Mouse (Mus musculus): ENCODE data around the gene Efna5. TPM values are rescaled to one million over a fixed set of nuclear protein-coding genes. Genes with fewer than 3 reads are reported as not detected.

Gene Efna5
- polyA plus RNA-seq, 1 experiment from 2014 or later: 32.9 TPM

DNA sequence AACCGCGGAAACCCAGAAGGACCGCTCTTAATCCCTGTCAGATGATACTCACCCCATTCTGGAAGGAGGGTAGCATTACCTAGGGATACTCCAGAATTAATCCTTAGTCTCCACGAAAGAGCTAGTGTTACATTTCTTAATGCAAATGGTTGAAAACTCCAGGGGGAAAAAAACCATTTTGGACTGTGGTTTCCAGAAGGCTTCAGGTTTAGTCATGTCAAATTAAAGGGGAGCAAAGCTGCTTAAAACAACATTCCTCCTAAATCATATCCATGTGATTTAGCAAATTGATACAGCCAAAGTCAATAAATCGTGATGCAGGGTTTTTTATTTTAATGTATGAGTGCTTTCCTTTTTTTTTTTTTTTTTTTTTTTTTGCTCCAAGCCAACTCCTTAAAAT, 35.5 kb downstream of the Efna5 start:
- DNase-seq (ENCODE audit: low spot score) (no peak), ATAC-seq (ENCODE audit: insufficient number of reproducible peaks, low FRiP score, low TSS enrichment, low read depth) (no peak)
- no peaks in the 10 kb centered on the region for H3K36me3 ChIP-seq (ENCODE audit: control insufficient read depth, insufficient read depth, low read length)
- H3K4me1 ChIP-seq (ENCODE audit: control insufficient read depth, insufficient read depth, low read length): peaks cover 9% of the 10 kb centered on the region; the same call in 1 of the 2 replicates
- no peaks in the 10 kb centered on the region for H3K9me3 ChIP-seq (ENCODE audit: control insufficient read depth, low read length)
- no peaks in the 10 kb centered on the region for H3K27me3 ChIP-seq (ENCODE audit: control insufficient read depth, insufficient read depth, low read length)
- no peak overlapping the region for H3K4me2 ChIP-seq (ENCODE audit: low read depth, severe bottlenecking)
- no peak overlapping the region for H3K27ac ChIP-seq (replicated peaks; ENCODE audit: low read depth, low read length)
- no peak overlapping the region for H3K9ac ChIP-seq (ENCODE audit: low read length)
- H3K4me3 ChIP-seq (ENCODE audit: low read depth, low read length): no peak overlapping the region
- WGBS: 49% methylated on average over 5 of the region's 5 CpGs

DNA sequence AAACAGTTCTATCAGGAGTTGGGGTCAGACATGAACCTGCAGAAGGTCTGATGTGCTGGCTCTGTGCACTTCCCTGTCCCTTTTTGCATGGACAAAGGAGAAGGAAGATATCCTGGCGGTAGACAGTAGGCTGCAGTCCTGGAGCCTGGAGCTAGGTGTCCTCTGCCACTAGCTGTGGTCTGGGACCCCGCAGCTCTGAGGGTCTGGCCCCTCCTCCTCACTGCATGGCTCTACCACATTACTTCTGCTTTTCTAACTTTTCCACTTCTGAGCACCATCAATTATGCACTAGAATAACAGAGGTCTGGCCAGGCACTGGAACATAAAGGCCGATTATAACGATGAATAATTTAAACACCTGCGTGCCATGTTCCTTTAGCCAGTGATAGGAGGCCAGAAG, 36.8 kb downstream of the Efna5 start:
- 71% methylated on average over 5 of the region's 5 CpGs for WGBS
- Histone ChIP-seq H3K4me3 (ENCODE audit: low read depth, low read length) (no peak overlapping the region), H3K27me3 (ENCODE audit: control insufficient read depth, insufficient read depth, low read length) (no peaks in the 10 kb centered on the region), H3K36me3 (ENCODE audit: control insufficient read depth, insufficient read depth, low read length) (no peaks in the 10 kb centered on the region), H3K4me1 (ENCODE audit: control insufficient read depth, insufficient read depth, low read length) (peaks cover 9% of the 10 kb centered on the region; the same call in 1 of the 2 replicates), H3K9me3 (ENCODE audit: control insufficient read depth, low read length) (no peaks in the 10 kb centered on the region), H3K4me2 (ENCODE audit: low read depth, severe bottlenecking) (no peak overlapping the region), H3K9ac (ENCODE audit: low read length) (no peak overlapping the region), H3K27ac (replicated peaks; ENCODE audit: low read depth, low read length) (no peak overlapping the region)
- DNase-seq (ENCODE audit: low spot score) (no peak), ATAC-seq (ENCODE audit: insufficient number of reproducible peaks, low FRiP score, low TSS enrichment, low read depth) (0 out of 2 replicates have a peak, but pooled peaks have one; percentile 57)

DNA sequence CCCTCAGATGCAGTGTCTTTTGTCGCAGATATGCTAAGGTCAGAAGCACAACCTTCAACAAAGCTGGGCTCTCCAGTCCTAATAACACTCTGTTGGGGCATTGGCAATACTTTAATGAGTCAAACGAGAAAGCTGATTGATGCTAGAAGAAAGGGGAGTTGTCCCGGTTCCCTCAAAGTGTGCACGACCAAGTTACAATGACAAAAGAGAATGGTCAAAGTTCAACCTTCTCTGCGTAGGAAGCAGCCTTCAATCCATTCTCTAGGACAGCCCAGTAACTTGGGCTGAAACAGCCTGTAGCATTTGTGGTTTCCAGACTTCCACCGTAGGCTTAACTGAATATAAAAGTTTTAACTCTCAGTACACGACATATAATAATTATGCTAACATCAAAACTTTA, 43.8 kb downstream of the Efna5 start:
- H3K27me3 ChIP-seq (ENCODE audit: control insufficient read depth, insufficient read depth, low read length): no peaks in the 10 kb centered on the region
- no peak overlapping the region for H3K27ac ChIP-seq (replicated peaks; ENCODE audit: low read depth, low read length)
- no peak overlapping the region for H3K4me2 ChIP-seq (ENCODE audit: low read depth, severe bottlenecking)
- WGBS: 27% methylated on average over 7 of the region's 7 CpGs
- H3K4me1 ChIP-seq (ENCODE audit: control insufficient read depth, insufficient read depth, low read length): peaks cover 13% of the 10 kb centered on the region
- H3K4me3 ChIP-seq (ENCODE audit: low read depth, low read length): no peak overlapping the region
- ATAC-seq (ENCODE audit: insufficient number of reproducible peaks, low FRiP score, low TSS enrichment, low read depth) (no peak), DNase-seq (ENCODE audit: low spot score) (no peak)
- H3K9ac ChIP-seq (ENCODE audit: low read length): no peak overlapping the region
- H3K9me3 ChIP-seq (ENCODE audit: control insufficient read depth, low read length): no peaks in the 10 kb centered on the region
- no peaks in the 10 kb centered on the region for H3K36me3 ChIP-seq (ENCODE audit: control insufficient read depth, insufficient read depth, low read length)

DNA sequence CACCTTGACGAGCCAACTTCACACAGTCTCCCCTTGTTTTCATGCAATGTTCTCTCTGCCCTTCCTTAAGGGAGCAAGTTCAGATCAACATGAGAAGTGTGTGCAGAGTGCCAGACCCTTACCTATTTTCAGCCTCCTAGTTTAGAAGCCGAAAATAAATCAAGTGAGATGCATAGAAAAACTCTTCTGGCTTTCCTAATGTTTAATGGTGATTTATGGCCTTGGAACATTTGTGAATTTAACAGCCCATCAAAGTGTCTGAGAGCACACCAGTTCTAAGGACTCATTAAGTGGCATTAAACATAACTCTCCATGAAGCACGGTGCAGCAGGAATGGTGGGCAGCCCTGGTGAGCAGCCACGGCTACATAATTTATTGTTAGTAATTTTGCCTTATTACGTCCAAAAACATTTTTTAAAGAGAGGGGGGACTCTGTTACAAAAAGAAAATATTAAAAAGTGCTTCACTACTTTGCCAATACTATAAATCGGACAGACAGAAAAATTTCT, 44.5 kb downstream of the Efna5 start:
- Histone ChIP-seq H3K27me3 (ENCODE audit: control insufficient read depth, insufficient read depth, low read length) (no peaks in the 10 kb centered on the region), H3K9me3 (ENCODE audit: control insufficient read depth, low read length) (no peaks in the 10 kb centered on the region), H3K4me3 (ENCODE audit: low read depth, low read length) (no peak overlapping the region), H3K9ac (ENCODE audit: low read length) (no peak overlapping the region), H3K27ac (replicated peaks; ENCODE audit: low read depth, low read length) (no peak overlapping the region), H3K4me2 (ENCODE audit: low read depth, severe bottlenecking) (no peak overlapping the region), H3K36me3 (ENCODE audit: control insufficient read depth, insufficient read depth, low read length) (no peaks in the 10 kb centered on the region), H3K4me1 (ENCODE audit: control insufficient read depth, insufficient read depth, low read length) (peaks cover 13% of the 10 kb centered on the region)
- WGBS: 16% methylated on average over 6 of the region's 6 CpGs
- no peak for DNase-seq (ENCODE audit: low spot score)
- peak; percentile 65; the same call in 1 of the 2 replicates for ATAC-seq (ENCODE audit: insufficient number of reproducible peaks, low FRiP score, low TSS enrichment, low read depth)

DNA sequence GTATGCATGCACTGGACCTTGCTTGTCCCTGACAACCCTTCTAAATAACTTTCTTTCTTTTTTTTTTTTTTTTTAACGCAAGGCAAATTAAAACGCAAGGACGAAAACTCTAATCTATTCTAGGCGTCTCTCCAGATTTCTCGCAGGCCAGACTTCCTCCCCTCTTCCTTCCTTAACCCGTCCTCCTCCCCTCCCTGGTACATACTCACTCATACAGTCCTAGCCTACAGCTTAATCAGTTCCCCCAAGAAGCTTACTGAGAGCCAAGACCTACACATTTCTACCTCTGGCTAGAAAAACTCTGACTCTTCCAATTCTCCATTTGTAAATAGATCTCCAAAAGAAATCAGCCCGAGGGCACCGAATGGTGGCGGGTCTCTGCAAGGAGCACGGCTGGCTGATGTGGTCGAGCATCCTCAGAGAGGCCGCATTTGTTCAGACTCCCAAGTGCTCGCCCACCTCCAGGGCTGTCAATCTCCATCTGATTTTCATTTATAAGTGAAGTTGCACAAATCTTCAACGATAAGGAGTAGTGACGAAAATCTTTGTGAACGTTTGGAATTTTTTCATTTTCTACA, 48.5 kb downstream of the Efna5 start:
- no peak overlapping the region for H3K4me3 ChIP-seq (ENCODE audit: low read depth, low read length)
- no peaks in the 10 kb centered on the region for H3K9me3 ChIP-seq (ENCODE audit: control insufficient read depth, low read length)
- H3K36me3 ChIP-seq (ENCODE audit: control insufficient read depth, insufficient read depth, low read length): no peaks in the 10 kb centered on the region
- no peak overlapping the region for H3K9ac ChIP-seq (ENCODE audit: low read length)
- H3K27me3 ChIP-seq (ENCODE audit: control insufficient read depth, insufficient read depth, low read length): no peaks in the 10 kb centered on the region
- no peak overlapping the region for H3K27ac ChIP-seq (replicated peaks; ENCODE audit: low read depth, low read length)
- ATAC-seq (ENCODE audit: insufficient number of reproducible peaks, low FRiP score, low TSS enrichment, low read depth) (no peak), DNase-seq (ENCODE audit: low spot score) (no peak)
- H3K4me2 ChIP-seq (ENCODE audit: low read depth, severe bottlenecking): no peak overlapping the region
- peaks cover 13% of the 10 kb centered on the region for H3K4me1 ChIP-seq (ENCODE audit: control insufficient read depth, insufficient read depth, low read length)
- 84% methylated on average over 16 of the region's 16 CpGs for WGBS

DNA sequence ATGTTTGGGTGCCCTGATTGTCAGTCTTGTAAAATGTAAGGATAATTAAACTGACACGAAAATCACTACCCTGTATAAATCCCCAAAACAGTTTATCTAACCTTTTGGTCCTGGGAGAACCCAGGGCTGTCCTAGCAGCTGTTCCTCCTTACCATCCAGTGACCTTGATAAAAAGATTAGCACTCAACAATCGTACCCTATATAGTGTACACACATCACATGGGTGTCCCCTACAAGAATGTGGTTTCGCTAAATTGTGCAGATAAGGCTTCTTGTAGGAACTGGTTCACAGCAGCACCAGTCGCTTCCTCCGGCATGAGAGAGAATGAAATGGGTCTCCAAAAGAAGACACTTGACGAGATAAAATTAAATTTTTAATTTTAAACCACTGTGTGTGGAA, 53.6 kb downstream of the Efna5 start:
- ATAC-seq (ENCODE audit: insufficient number of reproducible peaks, low FRiP score, low TSS enrichment, low read depth) (no peak), DNase-seq (ENCODE audit: low spot score) (no peak)
- H3K9me3 ChIP-seq (ENCODE audit: control insufficient read depth, low read length): no peaks in the 10 kb centered on the region
- no peak overlapping the region for H3K27ac ChIP-seq (replicated peaks; ENCODE audit: low read depth, low read length)
- no peaks in the 10 kb centered on the region for H3K36me3 ChIP-seq (ENCODE audit: control insufficient read depth, insufficient read depth, low read length)
- H3K4me3 ChIP-seq (ENCODE audit: low read depth, low read length): no peak overlapping the region
- H3K4me2 ChIP-seq (ENCODE audit: low read depth, severe bottlenecking): no peak overlapping the region
- H3K27me3 ChIP-seq (ENCODE audit: control insufficient read depth, insufficient read depth, low read length): no peaks in the 10 kb centered on the region
- WGBS: 81% methylated on average over 6 of the region's 6 CpGs
- H3K4me1 ChIP-seq (ENCODE audit: control insufficient read depth, insufficient read depth, low read length): no peaks in the 10 kb centered on the region
- H3K9ac ChIP-seq (ENCODE audit: low read length): no peak overlapping the region

DNA sequence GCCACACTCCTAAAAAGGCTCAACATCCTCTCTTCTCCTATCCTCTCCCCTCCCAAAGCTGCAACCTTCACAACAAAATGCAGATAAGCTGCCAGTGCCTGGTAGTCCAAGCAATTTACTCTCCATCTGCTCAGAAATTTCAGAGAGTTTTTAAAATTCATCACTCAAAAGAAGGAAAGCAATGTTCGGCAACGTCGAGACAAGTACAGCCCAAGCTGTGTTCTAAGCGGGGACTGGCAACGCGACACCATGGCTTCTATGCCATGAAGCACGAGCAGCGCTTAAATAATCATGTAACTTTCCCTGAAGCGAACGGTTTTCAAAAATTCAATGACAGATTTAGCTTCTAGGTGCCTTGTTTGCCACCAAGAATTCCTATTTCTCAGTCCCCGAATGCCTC, 59.9 kb downstream of the Efna5 start:
- ATAC-seq (ENCODE audit: insufficient number of reproducible peaks, low FRiP score, low TSS enrichment, low read depth): no peak
- H3K36me3 ChIP-seq (ENCODE audit: control insufficient read depth, insufficient read depth, low read length): no peaks in the 10 kb centered on the region
- WGBS: 85% methylated on average over 11 of the region's 11 CpGs
- no peak overlapping the region for H3K27ac ChIP-seq (replicated peaks; ENCODE audit: low read depth, low read length)
- no peak for DNase-seq (ENCODE audit: low spot score)
- no peak overlapping the region for H3K4me3 ChIP-seq (ENCODE audit: low read depth, low read length)
- peaks cover 42% of the 10 kb centered on the region for H3K4me1 ChIP-seq (ENCODE audit: control insufficient read depth, insufficient read depth, low read length)
- H3K9ac ChIP-seq (ENCODE audit: low read length): no peak overlapping the region
- H3K9me3 ChIP-seq (ENCODE audit: control insufficient read depth, low read length): no peaks in the 10 kb centered on the region
- no peaks in the 10 kb centered on the region for H3K27me3 ChIP-seq (ENCODE audit: control insufficient read depth, insufficient read depth, low read length)
- H3K4me2 ChIP-seq (ENCODE audit: low read depth, severe bottlenecking): no peak overlapping the region

DNA sequence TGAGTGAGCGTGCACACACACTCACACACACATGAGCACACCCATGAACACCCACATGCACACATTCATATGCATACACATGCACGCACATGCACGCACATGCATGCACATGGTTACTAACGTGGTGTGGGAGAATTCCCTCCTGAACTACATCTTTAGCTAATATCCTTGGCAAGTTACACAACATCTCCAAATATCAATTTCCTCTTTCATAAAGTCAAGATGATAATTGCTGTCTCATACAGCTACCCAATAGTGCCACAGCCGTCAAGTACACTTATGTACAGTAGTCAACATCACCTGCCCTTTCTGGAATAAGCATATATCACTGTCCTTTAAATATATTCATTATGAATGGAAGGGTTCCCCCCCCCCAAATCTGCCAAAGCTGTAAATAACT, 61.2 kb downstream of the Efna5 start:
- Histone ChIP-seq H3K4me3 (ENCODE audit: low read depth, low read length) (no peak overlapping the region), H3K4me2 (ENCODE audit: low read depth, severe bottlenecking) (no peak overlapping the region), H3K27ac (replicated peaks; ENCODE audit: low read depth, low read length) (no peak overlapping the region), H3K9me3 (ENCODE audit: control insufficient read depth, low read length) (no peaks in the 10 kb centered on the region), H3K4me1 (ENCODE audit: control insufficient read depth, insufficient read depth, low read length) (peaks cover 42% of the 10 kb centered on the region), H3K27me3 (ENCODE audit: control insufficient read depth, insufficient read depth, low read length) (no peaks in the 10 kb centered on the region), H3K9ac (ENCODE audit: low read length) (no peak overlapping the region), H3K36me3 (ENCODE audit: control insufficient read depth, insufficient read depth, low read length) (no peaks in the 10 kb centered on the region)
- DNase-seq (ENCODE audit: low spot score) (no peak), ATAC-seq (ENCODE audit: insufficient number of reproducible peaks, low FRiP score, low TSS enrichment, low read depth) (no peak)
- 90% methylated on average over 5 of the region's 5 CpGs for WGBS

DNA sequence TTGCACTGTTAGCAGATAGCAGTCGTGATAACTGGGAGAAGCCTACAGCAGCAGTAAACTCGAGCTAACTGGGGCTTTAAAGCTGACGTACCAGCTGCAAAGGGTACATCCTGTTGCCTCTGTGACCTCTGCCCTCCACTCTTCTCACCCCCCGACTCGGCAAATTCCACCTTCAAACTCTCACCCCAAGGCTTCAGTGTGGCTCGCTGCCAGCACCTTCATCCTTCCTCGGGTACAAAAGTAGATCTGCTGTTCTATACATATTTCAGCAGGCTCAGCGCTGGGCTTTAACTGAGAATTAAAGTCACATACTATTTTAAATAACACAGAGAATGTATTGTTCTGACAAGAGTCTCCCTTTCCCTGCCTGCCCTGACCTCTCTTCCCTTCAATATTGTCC, 62.3 kb downstream of the Efna5 start:
- H3K4me2 ChIP-seq (ENCODE audit: low read depth, severe bottlenecking): peak overlapping the region; percentile 22; the same call in 1 of the 2 replicates
- H3K4me3 ChIP-seq (ENCODE audit: low read depth, low read length): no peak overlapping the region
- H3K9me3 ChIP-seq (ENCODE audit: control insufficient read depth, low read length): no peaks in the 10 kb centered on the region
- 0 out of 2 replicates have a peak, but pooled peaks have one; percentile 40 for ATAC-seq (ENCODE audit: insufficient number of reproducible peaks, low FRiP score, low TSS enrichment, low read depth)
- peaks cover 42% of the 10 kb centered on the region for H3K4me1 ChIP-seq (ENCODE audit: control insufficient read depth, insufficient read depth, low read length)
- peak overlapping the region; percentile 65; the same call in 1 of the 2 replicates for H3K27ac ChIP-seq (replicated peaks; ENCODE audit: low read depth, low read length)
- H3K36me3 ChIP-seq (ENCODE audit: control insufficient read depth, insufficient read depth, low read length): no peaks in the 10 kb centered on the region
- no peak overlapping the region for H3K9ac ChIP-seq (ENCODE audit: low read length)
- 10% methylated on average over 8 of the region's 8 CpGs for WGBS
- no peaks in the 10 kb centered on the region for H3K27me3 ChIP-seq (ENCODE audit: control insufficient read depth, insufficient read depth, low read length)
- peak; percentile 51 for DNase-seq (ENCODE audit: low spot score)

Data from limb, embryonic 11.5 days (tissue).